Mouse (Mus musculus) lung, postnatal 25 days (tissue): ENCODE measurements around the gene Noto.

Experiments
- DNase-seq: peaks from one replicate; pipeline ENCODE4 v3.0.0; 2022; ENCODE audit warnings: low spot score

Noto gene

DNA sequence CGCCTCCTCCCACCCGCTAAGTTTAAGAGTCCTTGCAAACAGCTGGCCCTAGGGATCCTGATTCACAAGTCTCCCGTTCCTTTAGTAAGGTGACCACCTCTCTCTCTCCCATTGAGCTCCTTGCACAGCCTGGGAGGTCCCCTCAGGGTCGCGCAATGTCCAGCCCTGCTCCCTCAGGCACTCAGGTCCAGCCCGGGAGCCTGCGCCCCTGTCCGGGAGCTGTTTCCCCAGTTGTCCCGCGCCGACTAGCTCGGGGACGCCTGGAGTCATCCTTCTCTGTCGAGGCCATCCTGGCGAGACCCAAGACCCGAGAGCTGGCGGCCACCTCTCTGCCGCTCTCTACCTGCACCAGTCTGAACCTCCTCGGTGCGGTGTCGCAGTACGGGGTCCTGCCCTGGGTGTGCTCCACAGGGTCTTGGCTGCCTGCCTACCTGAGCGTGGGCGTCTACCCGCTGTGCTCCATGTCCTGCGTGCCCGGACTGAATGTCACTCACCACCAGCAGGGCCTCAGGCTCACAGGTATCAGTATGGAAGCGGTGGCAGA is at the start of gene Noto:
Noto (plus strand) TSS at position 51 of the 544 bp plus-strand sequence.
- DNase-seq = no peak

DNA sequence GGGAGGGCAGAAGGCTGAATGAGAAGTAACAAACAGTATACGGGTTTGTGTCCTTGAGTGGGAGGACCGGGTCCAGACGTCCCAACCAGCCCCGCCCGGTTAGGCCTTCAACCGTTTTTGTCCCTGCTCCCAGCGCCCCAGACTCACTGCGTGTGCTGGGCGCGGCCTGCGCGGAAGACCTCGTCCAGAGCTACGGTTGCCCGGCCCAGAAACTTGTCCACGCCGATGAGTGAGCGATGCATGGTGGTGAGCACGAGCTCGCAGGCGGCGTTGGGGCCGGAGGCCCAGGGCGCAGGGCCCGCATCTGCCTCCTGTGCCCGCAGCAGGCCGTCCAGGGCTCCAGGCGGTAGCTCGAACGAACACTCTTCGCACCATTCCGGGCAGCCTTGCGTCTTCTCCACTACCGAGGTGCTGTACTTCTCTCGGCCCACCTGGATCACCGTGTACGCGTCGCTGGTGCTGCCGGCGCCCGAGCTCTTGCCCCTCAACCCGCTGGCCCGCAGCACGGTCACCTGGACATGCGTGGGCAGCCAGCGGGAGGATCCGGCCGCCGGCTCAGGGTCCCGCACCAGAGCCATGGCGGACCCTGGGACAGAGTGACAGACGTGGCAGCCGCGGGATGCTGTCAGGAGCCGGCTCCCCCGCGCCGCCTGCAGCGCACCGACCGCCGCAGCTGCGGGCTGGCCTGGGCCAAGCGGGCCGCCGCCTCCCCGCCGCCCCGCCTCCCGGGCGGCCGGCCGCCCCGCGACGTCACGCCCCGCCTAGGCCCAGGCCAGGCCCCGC is 49.5 kb upstream of the Noto start, which contains the start of gene Rab11fip5:
Rab11fip5 (minus strand) TSS at position 684 of the 783 bp plus-strand sequence.
- DNase-seq = no peak

DNA sequence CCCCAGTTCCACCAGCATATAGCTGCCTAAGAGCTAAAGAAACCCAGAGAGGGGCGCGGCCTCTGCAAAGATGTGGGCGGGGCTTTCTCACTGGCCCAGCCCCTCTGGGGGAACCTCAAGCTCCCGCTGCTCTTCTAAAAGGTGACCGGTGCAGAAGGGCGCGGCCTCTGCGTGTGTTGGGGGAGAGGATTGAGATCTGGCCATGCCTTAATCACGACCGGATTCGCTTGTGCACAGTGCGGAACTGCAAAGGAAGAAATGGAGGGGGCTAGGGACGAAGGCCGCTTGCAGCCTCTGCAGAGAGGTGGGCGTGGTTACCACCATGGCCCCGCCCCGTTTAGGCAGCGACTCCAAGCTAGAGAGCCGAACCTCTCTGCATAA is 49.0 kb upstream of the Noto start:
- peak; percentile 96 for DNase-seq

DNA sequence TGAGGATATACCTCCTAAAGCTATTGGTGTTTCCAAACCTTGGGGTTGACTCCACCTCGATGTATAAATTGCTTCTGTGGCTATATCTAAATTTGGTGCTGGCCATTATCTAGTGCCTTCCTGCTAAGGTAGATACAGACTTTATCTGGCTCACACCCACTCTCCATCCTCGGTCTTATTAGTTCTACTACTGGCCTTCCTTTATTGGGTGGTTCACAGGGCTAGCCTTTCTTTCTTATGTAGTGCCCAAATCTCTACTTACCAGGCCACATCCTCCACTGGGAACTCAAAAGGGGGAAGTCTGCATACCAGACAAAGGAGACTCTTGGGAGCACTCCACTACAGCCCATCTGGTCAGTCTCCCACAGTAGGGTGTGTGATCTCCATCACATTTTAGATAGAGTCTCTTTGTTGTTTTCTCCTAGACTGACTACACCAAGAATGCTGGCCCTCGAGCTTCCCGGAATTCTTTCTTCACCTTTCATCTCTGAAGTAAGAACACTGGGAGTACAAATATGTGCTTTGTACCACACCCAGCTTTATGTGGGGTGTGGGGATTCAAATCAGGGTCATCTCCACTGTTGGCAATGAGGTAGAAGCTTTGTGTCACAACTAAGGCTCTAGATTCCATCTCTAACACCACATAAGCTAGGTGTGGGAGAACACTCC is 46.5 kb upstream of the Noto start:
- no peak for DNase-seq

DNA sequence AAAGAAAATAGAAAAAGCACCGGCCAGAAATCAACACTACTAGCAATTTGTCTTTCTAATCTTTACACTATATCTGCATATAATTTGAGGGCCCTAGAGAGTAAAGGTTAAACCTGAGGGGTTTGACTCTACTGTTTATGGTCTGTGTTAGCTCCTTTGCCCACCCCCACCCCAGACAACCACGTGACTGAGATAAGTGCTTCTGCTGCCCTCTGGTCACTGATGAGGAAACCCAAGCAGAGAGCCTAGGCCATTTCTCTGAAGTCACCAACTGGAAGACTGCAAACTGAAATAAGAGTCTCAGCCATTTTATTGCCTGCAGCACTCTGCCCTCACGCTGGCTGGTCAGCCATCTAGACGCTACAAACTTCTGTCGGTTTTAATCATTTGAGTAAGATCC is 45.8 kb upstream of the Noto start:
- no peak for DNase-seq

DNA sequence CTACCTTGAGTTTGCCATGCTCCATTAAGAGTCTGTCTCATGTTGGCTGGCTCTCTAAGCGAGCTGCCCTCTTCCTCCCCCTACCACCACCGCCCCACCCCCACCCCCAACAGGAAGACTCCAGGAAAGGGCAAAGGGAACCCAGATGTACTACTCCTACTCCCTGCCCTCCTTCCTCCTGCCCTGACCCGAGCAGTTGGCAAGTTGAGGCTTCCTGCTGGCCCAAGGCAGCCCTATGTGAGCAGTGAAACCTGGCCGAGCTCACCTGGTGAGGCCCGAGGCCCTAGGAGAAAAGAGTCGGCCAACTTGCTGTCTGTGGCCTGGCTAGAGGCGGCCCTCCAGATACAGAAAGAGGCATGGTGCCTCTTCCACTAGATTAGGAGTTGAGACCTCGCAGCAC is 45.1 kb upstream of the Noto start:
- DNase-seq = no peak

DNA sequence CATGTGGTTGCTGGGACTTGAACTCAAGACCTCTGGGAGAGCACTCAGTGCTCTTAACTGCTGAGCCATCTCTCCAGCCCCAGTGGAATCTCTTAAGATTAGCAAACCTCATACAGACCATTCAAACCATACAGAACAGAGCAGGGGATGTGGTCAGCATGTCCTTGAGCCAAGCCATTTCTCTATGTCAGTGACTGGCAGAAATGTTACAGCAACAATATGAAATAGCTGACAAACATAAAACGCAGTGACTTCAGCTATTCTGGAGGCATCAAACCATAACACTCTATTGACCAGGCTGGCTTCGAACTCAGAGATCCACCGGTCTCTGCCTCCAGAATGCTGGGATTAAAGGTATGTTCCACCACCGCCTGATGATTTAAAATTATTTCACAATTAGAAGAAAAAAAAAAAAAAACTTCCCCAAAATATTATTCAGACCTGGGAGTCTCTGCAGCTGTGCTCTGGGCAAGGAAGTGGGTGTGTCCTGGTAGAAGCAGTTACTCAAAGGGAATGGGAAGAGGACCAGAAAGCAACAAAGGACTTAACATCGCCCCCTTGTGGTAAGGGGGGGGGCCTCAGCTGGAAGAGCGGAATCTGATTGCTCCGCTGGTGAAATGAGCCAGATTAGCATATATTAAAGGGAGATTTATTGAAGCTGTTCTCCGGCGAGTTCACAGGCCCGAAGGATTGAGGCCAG is 43.3 kb upstream of the Noto start:
- peak; percentile 89 for DNase-seq

DNA sequence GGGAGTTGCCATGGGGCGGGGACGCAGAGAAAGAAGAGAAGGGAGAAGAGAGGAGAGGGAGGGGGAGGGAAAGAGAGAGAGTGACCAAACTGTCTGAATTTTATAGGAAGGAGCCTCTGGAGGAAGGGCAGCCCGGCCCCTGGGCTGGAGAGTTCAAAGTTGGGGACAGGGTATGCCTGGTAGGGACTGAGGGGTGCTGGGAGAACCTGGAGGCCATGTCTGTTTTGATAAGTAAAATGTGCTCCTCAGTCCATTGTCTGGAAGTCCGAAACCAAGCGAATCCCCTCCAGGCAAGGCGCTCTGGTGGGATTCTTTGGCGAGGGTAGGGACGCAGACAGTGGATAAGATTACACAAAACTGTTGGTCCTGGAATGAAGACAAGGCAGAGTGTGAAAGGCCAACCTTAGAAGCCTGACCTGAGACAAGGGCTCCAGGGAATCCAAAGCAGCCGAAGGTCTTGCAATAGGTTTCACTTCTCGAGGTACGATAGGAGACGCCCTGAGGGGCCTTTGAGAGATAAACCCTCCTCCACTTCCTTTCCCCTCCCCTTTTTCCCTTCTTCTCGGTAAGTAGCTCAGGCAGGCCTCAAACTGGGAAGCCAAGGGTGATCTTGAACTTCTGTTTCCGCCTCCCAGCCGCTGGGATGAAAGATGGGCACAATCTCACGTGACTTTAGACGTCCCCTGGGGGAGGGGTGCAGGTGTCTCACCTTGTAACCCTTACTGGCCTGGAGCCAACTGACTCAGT is 42.6 kb upstream of the Noto start:
- no peak for DNase-seq

DNA sequence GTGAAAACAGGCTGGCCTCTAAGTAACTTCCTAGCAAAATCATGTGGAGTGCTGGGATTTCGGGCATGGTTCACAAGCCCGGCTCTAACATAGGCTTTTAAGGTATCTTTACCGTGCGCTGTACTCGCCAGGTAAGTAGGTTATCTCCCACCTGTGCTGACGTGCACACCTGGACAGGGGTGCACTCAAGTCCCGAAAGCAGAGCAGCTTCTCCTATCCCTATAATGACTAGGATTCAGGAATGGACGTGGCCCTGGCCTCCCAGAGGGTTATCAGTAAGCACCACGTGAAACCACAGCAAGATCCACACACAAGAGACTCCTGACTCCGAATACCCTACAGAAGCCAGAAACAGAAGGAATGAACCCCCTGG is 42.1 kb upstream of the Noto start:
- no peak for DNase-seq

DNA sequence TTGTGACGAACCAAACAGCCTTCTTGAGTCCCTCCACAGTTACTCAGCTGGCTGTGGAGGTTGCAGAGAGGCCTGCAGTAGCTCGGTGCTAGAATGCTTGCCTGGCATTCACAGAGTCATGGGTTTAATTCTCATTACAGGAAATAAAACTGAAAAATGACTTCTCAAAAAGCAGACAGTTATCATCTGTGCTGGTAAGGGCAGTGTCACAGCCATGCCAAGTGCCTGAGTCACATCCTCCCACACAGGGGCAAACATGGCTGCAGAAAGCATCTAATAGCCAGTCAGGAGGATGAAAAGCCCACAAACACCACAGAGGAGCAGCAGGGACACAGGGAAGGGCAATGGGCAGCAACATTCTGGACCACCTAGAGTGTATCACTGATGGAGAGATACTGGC is 40.9 kb upstream of the Noto start:
- DNase-seq = no peak

DNA sequence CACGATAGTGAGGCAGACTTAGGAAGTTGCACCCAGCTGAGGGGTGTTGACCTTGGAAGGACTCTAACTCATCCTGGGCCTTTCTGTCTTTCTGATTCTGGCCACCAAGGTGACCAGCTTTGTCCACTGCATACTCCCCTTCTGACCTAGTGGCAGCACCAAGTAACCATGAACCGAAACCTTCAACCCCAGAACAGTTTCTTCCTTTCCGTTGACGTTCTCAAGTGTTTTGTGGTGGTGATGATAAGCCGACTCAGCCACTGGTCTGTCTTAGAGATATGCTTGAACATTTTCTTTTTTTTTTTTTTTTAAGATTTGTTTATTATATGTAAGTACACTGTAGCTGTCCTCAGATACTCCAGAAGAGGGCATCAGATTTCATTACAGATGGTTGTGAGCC is 35.1 kb upstream of the Noto start:
- no peak for DNase-seq

DNA sequence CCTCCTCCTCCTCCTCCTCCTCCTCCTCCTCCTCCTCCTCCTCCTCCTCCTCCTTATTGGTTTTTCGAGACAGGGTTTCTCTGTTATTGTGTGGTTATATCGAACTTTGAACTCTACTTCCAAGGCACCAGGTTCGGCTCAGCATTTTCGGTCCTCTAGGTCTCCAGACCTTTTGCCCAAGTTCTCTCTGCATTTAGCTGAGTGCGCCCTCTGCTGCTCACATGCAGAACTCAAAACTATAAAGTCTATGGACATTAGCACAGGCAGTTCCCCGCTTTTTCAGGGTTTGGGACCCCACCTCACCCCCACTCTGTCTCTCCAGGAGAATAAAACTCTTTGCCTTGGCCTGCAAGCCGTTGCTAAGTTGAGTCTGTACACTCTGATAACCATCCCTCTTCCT is 31.9 kb upstream of the Noto start:
- peak; percentile 72 for DNase-seq

DNA sequence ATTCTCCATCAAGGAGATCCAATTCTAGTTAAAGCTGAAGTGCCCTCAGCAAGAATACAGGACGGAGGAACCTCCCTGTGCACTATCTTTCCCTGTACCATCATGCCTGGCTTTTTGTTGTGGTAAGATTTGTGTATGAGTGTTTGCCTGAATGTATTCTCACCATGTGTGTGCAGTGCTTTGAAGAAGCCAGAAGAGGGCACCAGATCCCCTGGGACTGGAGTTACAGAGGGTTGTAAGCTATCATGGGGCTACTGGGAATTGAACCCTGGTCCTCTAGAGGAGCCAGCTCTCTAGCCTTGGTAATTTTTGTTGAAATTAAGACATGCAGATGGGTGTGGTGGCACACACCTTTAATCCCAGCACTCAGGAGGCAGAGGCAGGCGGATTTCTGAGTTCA is 28.3 kb upstream of the Noto start:
- no peak for DNase-seq

DNA sequence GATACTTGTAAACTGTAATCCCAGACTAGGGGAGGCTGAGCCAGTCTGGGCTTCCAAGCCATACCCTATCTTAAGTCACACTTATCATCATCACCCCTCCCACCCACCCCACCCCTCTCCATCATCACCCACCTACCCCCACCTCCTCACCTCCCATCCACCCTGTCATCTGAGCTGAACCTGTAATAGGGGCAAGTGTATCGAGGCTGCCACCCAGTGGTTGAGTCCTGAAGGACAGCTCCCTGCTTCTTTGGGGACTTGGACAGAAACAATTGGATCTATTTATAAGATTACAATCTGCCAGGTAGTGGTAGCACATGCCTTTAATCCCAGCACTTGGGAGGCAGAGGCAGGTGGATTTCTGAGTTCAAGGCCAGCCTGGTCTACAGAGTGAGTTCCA is 26.5 kb upstream of the Noto start:
- peak; percentile 43 for DNase-seq

DNA sequence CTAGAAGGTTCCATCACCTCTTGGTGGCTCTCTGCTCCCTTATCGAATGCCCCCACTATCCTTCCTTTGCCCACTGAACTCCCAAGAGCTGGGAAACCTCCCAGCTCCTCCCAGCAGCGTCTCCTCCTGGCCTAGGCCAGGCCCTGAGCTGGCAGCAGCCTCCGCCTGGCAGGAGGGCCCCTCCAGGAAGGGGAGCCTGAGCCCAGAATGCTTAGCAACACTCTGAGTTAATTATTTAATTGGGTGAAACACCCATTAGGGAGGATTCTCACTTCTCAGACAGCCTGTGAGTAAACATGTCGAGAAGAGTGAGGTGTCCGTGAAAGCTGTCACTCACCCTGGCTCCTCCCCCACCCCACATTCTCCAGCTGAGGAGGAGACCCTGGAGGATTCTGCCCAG is 24.0 kb upstream of the Noto start:
- no peak for DNase-seq

DNA sequence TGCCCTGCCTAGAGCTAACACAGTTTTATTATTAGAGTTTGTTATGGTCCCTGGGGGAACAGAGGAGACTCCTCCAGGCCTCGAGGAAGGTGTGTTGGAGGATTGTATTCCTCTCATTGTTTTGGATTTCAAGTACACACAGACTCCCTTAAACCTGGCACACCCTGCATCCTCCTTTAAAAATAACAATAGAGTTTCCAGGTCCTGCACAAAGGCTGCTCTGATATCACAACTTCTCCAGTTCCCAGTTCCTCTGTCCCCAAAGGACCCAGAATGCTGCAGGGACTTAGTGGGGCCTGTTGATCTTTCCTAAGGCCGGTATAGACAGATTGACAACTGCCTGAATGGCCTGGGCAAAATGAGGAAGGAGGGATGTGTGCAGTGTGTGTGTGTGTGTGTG is 21.1 kb upstream of the Noto start:
- DNase-seq = peak; percentile 26

DNA sequence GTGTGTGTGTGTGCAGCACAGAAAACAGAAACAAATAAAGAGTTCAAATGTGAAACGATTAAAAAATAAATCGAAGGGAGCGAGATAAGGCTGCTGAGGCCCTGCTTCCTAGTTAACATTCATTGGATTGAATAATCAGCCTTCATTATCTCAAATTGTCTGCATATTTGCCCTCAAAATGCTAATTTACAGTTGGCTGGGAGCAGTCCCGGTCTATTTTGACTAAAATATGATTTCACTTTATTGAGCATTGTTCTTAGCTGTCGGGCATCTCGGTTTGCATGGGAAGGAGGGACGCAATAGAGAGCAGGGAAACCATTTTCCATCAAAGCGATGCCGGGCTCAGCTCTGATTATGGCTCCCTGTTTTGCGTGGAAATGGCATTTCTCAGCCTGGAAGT is 20.6 kb upstream of the Noto start:
- no peak for DNase-seq

DNA sequence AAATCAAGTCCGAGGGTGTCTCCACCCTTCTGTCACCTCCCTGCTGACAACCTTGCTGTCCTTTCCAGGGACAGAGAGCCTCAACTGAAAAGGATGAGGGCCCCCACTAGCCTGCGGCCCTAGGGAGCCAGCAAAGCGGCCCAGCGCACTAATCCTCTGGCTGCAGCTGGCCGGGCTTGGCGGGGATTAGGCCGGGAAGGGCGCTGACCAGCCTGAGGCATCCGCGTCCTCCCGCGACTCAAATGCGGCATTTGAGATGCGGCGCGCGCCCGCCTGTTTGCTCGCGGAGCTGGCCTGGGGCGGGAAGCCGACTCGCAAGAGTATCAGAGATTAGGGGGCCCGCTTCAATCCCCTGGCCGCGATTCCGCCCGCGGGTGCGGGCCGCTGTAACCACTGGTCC is 14.7 kb upstream of the Noto start:
- no peak for DNase-seq

DNA sequence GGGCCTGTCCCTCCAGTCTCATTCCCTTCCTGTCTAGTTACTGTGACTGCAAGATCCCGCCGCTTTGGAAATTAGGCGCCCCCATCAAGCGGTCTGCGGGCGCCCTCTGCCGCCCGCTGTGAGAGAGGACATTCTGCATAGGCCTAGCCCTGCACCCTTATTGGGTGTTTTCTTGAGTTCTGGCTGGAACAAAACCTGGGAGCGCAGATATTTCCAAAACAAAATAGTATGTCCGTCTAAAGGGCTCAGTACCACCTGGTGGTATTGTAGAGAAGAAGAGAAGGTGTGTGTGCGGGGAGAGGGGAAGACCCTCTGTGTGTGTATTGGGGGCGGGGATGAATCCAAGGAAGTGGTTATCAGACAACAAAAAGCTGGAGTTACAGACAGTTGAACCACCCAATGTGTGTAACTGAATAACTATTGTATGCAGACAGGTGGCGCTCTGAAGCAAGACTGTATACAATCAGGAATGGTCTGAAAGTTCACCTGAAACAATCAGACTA is 12.9 kb upstream of the Noto start:
- DNase-seq = peak; percentile 59

DNA sequence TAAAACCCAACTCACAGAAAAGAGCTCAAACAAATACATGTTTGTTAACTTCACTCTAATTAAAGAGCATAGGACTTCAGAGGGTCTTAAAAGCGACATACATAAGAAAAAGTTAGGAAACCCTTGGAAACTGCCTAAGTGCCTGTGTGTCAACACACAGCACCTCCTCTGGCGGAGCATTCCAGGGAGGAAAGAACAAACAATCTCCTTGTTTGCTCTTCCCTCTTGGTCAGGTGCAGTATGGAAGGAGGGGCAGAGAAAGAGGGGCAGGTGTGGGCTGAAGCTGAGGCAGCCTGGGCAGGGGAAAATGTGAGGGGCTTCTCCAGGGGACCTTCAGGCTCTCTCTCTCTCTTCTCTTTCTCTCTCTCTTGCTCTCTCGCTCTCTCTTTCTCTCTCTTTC is 7.9 kb upstream of the Noto start:
- DNase-seq = peak; percentile 60

DNA sequence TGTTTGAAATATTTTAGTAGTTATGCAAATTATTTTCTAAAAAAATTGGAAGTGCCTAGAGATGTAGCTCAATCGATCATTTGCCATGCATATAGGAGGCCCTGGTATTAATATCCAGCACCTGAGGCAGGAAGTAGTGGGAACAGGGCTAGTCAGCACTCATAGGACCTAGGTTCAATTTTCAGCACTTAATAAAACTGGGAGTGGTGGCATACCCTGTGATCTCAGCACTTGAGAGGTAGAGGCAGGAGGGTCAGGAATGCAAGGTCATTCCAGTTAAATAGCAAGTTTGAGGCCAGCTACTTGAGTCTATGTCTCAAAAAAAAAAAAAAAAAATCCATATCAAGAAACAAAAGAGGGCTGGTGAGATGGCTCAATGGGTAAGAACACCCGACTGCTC is 4.5 kb upstream of the Noto start:
- DNase-seq = peak; percentile 50

DNA sequence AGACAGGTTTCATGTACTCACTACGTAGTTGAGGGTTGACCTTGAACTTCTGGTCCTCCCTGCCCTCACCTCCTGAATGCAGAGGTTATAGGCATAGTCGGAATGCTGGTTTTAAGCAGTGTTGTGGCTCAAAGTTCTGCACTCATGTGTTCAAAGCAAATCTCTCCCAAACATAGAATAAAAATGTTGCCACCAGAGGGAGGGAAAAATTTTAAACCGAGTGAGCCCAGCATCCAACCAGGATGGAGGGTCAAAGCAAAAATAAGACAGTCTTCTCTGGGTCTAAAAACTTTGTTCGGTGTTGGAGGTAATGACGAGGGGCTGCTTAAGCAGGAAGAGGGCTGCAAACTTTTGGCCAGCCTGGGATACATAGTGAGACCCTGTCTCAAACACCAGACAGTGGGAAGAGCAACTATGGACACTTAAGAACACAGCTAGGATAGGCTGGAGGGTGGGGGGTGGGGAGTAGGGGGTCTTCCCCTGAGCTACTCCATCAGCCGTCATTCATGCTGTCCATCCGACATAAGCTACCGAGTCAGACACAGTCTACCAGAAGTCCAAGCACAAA is 7.7 kb downstream of the Noto start:
- no peak for DNase-seq
